Mouse (Mus musculus): ENCODE measurements around the gene Rab21. TPM values are rescaled to one million over a fixed set of nuclear protein-coding genes. Genes with fewer than 3 reads are reported as not detected.
A peak's percentile ranks its signal among the peaks of the same experiment; 100 is the strongest.
"Not testable (repeated sequence)": the region's sequence is repeated elsewhere in the genome, so short reads cannot be mapped to it uniquely, and the experiment has no call there.

The Rab21 gene
- total RNA-seq, 2 experiments from 2014 or later = 77.8 to 81.0 TPM

DNA sequence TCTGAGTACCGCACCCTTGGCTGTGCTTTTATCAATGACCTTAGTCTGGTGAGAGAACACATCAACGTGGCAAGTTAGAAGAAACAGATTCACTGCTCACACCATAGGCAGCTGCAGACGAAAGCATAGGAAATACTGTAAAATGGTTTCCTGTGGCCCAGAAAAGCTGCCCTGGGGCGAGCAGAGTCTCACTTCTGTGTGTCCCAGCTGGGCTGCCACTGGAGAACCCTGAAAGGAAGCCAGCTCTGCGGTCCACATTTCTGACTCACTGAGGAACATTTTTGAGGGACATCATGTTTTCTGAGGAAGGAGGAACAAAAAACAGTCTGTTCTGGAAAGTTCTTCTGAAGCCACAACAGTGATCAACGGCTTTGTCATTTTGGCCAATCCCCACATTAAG lies 13.1 kb upstream of the Rab21 start:
- peak; percentile 76 to 88 for DNase-seq

DNA sequence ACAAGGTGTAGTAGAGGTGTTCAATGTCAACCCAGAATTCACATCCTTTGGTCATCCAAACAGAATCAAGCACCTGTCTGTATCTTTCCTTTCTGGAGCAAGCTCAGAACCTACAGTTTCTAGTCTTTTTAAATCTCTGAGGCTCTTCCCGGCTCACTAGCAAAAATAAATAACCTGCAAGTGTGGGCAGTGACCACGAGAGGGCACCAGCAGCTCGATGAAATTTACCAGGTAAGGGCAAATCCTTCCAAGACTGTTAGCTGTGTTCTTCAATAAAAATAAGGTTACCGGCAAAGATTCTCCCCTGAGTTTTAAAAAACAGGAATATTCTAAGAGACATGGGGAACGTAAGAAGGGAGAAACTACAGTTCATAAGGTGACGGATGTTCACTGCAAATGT lies 7.9 kb upstream of the Rab21 start:
- peak; percentile 77 to 91 for DNase-seq

- DNase-seq = no peak
Observed at GRCm38 (mm10) chr10:115321317-115322035, 6.1 kb upstream of the Rab21 start.

GRCm38 (mm10) chr10:115318388-115318787 lies 3.0 kb upstream of the Rab21 start:
- not testable (repeated sequence) for DNase-seq

DNA sequence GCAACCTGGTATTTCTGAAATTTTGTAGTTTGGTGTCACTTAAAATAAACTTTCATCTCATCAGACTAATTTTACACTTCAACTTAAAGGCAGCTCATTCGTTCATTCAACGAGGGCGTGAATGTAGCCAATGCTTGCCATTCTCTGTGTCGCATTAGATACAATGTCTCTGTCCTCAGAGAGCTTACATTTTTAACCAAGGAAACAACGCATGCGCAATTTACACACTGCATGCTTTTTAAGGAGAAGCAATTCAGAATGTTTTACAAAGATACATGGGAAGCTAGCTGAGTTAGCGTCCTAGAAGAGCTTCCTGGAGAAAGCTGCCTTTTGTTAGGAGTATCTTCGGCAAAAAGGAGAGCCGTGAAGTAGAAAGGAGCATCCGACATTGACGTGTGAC lies 919 bp upstream of the Rab21 start:
- no peak for DNase-seq

DNA sequence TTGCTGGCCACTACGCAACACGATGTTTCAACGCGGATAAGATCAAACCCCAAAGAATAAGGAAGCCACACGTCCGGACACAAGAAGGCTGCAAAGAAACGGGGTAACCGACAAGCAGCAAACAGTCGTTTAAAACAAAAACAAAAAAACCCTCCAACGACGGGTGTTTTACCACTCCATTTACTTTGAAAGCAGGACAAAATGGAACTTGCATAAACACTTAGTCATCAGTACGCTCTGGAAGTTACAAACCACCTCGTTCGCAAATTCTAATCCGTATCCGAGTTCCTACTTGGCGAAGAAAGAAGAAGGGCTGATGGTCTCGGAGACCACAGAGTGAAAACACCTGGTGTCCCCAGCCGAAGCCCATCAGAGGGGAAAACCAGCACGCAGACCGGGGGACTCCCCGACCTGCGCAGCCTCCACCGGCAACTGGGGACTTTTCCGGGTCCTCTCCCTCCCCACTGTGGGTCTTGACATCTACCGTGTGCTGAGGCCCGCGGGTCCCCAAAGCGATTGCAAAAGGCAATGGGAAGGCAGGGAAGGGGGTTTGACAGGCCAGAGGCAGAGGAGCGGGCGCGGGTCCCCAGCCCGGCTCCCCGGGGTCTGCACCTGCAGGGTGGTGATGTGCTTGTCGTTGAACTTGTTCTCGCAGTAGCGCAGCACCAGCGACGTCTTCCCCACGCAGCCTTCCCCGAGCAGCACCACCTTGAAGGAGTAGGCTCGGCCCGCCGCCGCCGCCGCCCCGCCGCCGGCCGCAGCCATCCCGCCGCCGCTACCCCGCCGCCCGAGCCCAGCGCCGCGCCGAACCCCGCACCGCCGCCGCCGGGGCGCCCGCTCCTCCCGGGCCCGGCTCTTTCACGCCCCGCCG lies 577 bp downstream of the Rab21 start:
- DNase-seq = peak; percentile 48 to 67

GRCm38 (mm10) chr10:115314287-115314581 lies 1.2 kb downstream of the Rab21 start:
- DNase-seq = no peak

DNA sequence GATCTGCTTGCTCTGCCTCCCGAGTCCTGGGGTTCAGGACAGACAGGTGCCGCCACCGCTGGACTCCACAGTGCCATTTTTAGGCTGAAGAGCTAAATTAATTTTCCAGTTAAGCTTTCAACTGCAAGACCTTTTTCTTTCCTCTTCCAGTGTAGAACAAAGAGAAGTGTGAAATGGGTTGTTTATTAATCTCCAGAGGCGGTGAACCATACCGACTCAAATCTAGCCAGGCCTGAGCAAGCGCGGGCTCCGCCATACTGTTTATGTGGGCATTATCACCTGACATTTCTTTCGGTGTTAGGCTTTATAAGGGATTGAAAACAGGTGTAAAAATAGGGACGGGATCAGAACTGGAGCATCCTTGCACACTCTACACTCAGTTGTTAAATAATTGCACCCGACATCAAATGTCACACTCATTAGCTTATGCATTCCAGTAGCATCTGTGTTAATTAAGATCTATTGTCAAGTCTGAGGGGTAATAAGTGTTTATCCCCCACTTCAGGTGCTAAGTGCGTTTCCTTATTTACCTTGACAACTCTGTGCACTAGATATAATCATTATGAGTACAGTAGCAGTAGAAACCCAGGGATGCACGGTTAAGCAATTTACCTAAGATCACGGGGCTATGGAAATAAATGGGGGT lies 1.6 kb downstream of the Rab21 start:
- no peak for DNase-seq

DNA sequence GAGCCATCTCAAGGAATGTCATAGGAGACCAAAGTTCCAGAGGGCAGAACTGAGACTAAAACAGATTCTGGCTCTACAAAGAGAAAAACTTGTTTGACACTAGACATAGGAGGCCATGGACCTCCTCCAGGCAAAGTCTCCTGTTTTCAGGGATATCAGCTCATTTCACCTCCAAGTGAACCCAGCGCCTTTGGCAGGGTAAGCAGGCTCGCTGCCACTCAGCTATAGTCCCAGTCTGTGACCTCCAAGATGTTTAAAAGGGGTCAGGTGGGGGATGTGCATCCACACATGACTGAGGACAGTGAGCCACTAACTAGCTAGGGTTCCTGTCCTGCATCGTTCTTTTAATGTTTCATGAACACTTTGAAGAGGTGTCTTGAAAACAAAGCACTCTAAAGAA lies 2.7 kb downstream of the Rab21 start:
- DNase-seq = peak; percentile 58 to 67

DNA sequence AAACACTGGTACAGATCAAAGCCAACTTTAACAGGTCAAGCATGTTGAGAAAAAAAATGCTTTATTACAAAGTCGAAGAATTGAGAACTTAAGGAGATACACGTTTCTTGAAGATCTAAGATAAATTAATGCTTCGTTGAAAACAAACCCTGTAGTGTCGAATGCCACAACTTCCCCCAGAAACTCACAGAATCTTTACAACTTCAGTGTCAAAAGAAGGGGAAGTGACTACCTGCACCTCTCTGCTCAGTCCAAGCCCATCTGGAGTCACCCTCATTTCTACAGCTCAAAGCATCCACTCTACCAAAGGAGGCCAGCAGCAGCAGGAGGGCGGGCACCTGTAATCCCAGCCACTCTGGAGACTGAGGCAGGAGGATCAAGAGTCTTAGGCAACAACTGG lies 3.2 kb downstream of the Rab21 start:
- no peak for DNase-seq

DNA sequence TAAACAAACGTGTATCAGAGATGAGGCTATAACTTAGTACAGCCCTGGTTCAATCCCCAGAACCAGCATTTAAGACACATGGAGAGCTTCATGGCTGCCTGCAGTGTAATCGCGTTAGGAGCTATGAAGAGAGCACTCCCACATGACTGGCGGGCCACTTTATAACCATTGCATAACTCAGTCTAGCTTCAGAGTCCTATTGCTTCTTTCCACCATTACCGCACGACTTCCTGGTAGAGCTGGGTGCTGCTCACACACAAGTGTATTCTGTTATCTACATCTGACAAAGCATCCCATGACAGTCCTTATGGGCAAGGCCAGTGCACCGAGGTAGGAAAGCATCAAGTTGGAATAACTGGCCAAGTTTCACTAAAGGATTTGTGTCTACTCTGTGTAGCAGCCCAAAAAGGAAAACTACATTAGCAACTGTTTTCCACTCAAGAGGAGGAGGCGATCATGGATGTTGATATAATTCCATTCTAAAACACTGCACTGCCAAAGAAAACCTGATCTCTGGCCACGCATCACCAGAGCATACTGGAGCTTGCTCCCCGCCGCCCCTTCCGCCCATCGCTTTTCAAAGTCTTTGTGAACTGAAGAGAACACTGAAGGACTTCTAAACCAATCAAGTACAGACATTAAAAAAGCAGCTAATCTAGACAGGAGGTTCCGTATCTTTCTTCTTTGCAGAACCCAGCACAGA lies 4.0 kb downstream of the Rab21 start:
- DNase-seq = peak in 1 of 2 experiments; percentile 44

DNA sequence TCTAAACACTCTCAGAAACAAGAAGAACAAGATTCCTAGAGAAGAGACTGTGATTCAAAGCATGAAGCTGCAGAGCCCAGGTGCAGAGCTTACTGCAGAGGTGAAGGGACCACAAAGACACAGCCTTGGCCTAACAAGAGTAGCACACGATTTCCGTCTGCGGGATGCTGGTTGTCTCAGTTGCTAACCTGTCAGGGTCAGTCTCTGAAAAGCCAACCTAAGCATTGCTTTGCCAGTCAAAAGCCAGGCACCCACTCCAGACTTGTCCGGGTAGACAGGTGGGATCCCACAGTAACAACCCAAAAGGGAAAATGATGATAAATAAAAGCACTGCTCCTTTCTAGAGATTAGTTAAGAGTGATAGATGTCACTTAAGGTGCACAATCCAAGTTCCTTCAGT lies 6.2 kb downstream of the Rab21 start:
- no peak for DNase-seq

GRCm38 (mm10) chr10:115307331-115307875 lies 8.0 kb downstream of the Rab21 start:
- DNase-seq = no peak

- DNase-seq = no peak
Observed at GRCm38 (mm10) chr10:115298683-115299082, 16.7 kb downstream of the Rab21 start.

DNA sequence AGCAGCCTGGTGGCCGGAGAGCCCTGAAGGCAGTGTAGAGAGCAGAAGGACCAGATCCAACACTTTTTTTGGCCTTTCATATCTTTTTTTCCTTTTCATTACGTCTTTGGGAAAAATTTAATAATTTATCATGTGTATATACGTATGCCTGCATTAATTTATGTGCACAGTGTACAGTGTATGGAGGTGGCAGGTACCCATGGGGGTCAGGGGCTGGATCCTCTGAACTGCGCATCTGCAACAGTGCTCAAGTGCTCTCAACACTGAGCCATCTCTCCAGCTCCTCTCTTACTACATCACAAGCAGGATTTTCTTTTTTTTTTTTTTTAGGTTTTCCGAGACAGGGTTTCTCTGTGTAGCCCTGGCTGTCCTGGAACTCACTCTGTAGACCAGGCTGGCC lies 17.8 kb downstream of the Rab21 start:
- DNase-seq = no peak

DNA sequence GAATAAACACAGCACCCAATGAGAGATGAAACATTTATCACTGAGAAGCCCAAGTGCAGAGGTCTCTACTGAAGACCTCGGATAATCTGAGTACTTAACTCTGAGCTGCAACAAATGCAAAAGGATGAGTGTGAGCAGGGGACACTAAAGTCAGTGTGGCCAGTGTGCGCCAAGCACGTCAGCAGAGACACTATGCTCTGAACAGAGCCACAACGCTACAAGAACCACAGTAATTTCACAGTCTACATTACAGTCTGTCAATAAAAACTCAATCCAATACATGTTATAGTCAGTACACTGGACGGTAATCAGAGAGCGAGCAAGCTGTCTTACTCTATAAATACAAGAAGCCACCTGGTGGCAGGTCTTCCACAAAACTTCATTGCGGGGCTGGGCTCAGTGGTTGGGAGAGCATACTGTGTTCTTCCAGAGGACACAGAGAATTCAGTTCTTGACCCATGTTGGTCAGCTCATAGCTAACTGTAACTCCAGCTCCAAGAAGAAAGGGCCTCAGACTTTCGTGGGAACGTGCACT lies 18.9 kb downstream of the Rab21 start:
- DNase-seq = no peak

GRCm38 (mm10) chr10:115295162-115295561 lies 20.2 kb downstream of the Rab21 start:
- no peak for DNase-seq

DNA sequence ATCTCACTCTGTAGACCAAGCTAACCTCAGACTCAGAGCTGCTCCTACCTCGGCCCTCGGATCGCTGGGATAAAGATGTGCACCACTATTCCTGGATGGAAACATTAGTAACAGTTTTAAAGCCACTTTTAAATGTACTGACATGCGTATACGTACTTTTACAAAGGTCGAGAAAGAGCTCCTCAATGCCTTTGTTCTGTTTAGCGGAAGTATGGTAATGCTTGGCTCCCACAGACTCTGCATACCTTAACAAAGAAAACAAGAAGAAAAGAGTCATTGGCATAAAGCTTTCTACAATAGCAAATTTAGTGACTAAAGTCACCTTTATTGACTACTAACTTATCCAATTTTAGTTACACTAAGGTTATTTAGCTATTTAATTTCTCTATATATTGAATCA lies 20.7 kb downstream of the Rab21 start:
- no peak for DNase-seq

DNA sequence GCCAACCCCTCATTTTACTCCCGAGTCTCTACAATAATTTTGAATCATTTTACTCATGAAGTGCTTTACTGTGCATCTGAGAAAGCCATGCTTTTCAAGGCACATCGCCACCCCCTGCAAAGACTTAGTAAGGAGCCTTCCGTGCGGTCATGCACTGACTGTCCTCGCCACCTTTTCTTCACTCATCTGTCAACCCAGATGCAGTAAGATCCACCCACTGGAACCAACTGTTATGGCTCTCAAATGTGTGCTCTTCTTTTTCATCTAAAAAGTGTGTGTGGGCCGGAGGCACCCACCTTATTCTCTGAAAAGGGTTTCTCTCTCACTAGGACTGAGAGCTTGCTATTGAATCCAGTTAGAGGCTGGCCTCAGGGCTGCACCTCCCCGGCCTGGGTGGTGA lies 21.4 kb downstream of the Rab21 start:
- DNase-seq = no peak

- DNase-seq = no peak
Observed at GRCm38 (mm10) chr10:115290671-115291070, 24.7 kb downstream of the Rab21 start.

DNA sequence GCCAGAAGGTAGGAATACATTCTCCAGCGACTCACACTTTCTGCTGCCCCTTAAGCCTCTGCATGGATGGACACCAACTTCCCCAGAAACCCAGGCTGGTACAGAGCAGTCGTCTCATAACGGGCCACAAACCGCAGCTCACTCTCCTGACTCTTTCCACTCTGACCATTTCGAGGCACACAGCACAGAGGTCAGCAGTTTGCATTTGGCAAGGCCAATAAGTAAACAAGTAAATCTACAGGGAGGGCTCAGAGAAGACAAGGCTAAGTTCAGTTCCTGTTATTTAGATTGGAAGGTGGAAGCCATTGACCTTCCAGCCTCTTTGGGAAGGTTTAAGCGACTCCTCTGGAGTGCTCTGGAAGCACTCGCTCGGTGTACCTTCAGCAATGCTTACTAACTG lies 26.5 kb downstream of the Rab21 start:
- DNase-seq = no peak

- DNase-seq = no peak
Observed at GRCm38 (mm10) chr10:115284170-115284569, 31.2 kb downstream of the Rab21 start.
